ENCODE assay signal across 29 mouse cellular contexts in the genomic region with DNA sequence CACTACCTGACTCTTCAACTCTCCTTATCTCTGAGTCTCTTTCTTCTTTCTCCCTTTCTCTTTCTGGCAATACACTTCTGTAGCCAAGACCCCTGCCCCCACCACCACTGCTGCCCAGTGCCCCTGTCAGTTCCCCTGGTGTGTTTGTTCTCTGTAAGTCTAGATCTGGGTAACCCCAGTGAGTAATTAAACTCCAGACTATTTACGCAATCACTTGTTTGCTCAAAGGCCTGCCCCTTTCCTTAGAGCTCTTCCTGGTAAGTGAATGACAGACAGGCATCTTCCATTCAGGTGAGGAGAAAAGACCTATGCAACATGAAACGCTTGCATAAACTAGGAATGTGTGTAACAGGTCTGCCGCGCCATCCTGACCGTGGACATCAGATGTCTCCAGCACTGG.
DNase-seq lines count a peak whose midpoint lies in the region; ATAC-seq and TF ChIP-seq lines count a peak whose summit lies in the region.
"Had no signal": no experiment of that assay in that cellular context is flagged by ENCODE, and none has a peak within 500 bp of the region (broad histone marks: within the 10 kb centered on the region; RNA-seq: fewer than 3 reads in every experiment).

No protein-coding gene starts in this region.

- H3K4me2 ChIP-seq in intestine, embryonic 15.5 days (replicated peaks): no peak overlapping the region
- H3K4me2 ChIP-seq in intestine, postnatal 0 days (replicated peaks; ENCODE audit: low read depth): no peak overlapping the region
- H3K4me2 ChIP-seq: embryonic facial prominence, embryonic 13.5 days; forebrain, embryonic 12.5 days; forebrain, embryonic 15.5 days; heart, embryonic 12.5 days; heart, embryonic 15.5 days; hindbrain, embryonic 14.5 days had no signal

- no peaks in the 10 kb centered on the region for H3K27me3 ChIP-seq in intestine, embryonic 15.5 days (replicated peaks)
- H3K27me3 ChIP-seq in intestine, postnatal 0 days (replicated peaks; ENCODE audit: control insufficient read depth, insufficient read depth, low read length): no peaks in the 10 kb centered on the region
- H3K27me3 ChIP-seq: embryonic facial prominence, embryonic 13.5 days; forebrain, embryonic 12.5 days; forebrain, embryonic 15.5 days; heart, embryonic 12.5 days; heart, embryonic 15.5 days had no signal

- no peak overlapping the region for H3K9ac ChIP-seq in intestine, embryonic 15.5 days
- H3K9ac ChIP-seq in intestine, postnatal 0 days (ENCODE audit: low read depth, low read length): no peak overlapping the region
- H3K9ac ChIP-seq: embryonic facial prominence, embryonic 13.5 days; forebrain, embryonic 12.5 days; forebrain, embryonic 15.5 days; heart, embryonic 12.5 days; heart, embryonic 15.5 days; hindbrain, embryonic 14.5 days had no signal

- H3K36me3 ChIP-seq in intestine, embryonic 15.5 days: no peaks in the 10 kb centered on the region
- H3K36me3 ChIP-seq in intestine, postnatal 0 days (ENCODE audit: control insufficient read depth, insufficient read depth): no peaks in the 10 kb centered on the region
- H3K36me3 ChIP-seq: embryonic facial prominence, embryonic 10.5 days; embryonic facial prominence, embryonic 13.5 days; forebrain, embryonic 12.5 days; forebrain, embryonic 15.5 days; heart, embryonic 12.5 days; heart, embryonic 15.5 days had no signal

- H3K9me3 ChIP-seq in intestine, embryonic 15.5 days: no peaks in the 10 kb centered on the region
- H3K9me3 ChIP-seq in intestine, postnatal 0 days (ENCODE audit: control insufficient read depth): no peaks in the 10 kb centered on the region
- H3K9me3 ChIP-seq: embryonic facial prominence, embryonic 10.5 days; embryonic facial prominence, embryonic 13.5 days; forebrain, embryonic 12.5 days; forebrain, embryonic 15.5 days; heart, embryonic 12.5 days; heart, embryonic 15.5 days had no signal

- DNase-seq in lung, postnatal 36 days: peak; percentile 9
- DNase-seq in lung, postnatal 10 days: no peak
- no peak for DNase-seq in adrenal gland, postnatal 25 days
- DNase-seq: adrenal gland, adult 2 months; adrenal gland, postnatal 14 days; cerebellum, adult 11-12 months; cerebellum, adult 8-10 months; cerebellum, postnatal 10 days; cerebellum, postnatal 36 days; embryo, embryonic 11 days; gastrocnemius, postnatal 10 days; gastrocnemius, postnatal 36 days; heart, adult 18-20 months; heart, postnatal 14 days; heart, postnatal 4 days had no signal

- peak; percentile 65 for ATAC-seq in intestine, embryonic 15.5 days
- no peak for ATAC-seq in intestine, postnatal 0 days
- ATAC-seq in megakaryocyte progenitor cell, adult 5-6 weeks (replicated peaks; ENCODE audit: poor library complexity): peak; percentile 37
- ATAC-seq: CD4-positive, CD25-positive, alpha-beta regulatory T cell, adult 4 months; forebrain, embryonic 15.5 days; hindbrain, postnatal 0 days; inflammation-experienced regulatory T-cells, adult 6 months had no signal

- H3K4me1 ChIP-seq in intestine, embryonic 15.5 days (replicated peaks): no peaks in the 10 kb centered on the region
- no peaks in the 10 kb centered on the region for H3K4me1 ChIP-seq in intestine, postnatal 0 days (replicated peaks; ENCODE audit: control insufficient read depth, insufficient read depth, low read length)
- H3K4me1 ChIP-seq: forebrain, embryonic 12.5 days; forebrain, embryonic 15.5 days; heart, embryonic 12.5 days; heart, embryonic 15.5 days had no signal

- no peak overlapping the region for H3K4me3 ChIP-seq in intestine, embryonic 15.5 days (replicated peaks)
- no peak overlapping the region for H3K4me3 ChIP-seq in intestine, postnatal 0 days (ENCODE audit: low read depth, low read length)
- H3K4me3 ChIP-seq: embryonic facial prominence, embryonic 10.5 days; embryonic facial prominence, embryonic 13.5 days; erythroblast, embryonic 14.5 days; forebrain, embryonic 12.5 days; forebrain, embryonic 15.5 days; heart, embryonic 12.5 days; heart, embryonic 15.5 days had no signal

- TF ChIP-seq CTCF in intestine, postnatal 0 days (IDR thresholded peaks at IDR 0.05; ENCODE audit: low read depth): no peak

- WGBS in intestine, embryonic 15.5 days: 64% methylated on average over 5 of the region's 5 CpGs
- 50% methylated on average over 5 of the region's 5 CpGs for WGBS in intestine, postnatal 0 days

- no peak overlapping the region for H3K27ac ChIP-seq in intestine, embryonic 15.5 days
- H3K27ac ChIP-seq in intestine, postnatal 0 days (ENCODE audit: low read depth, low read length): no peak overlapping the region
- H3K27ac ChIP-seq: embryonic facial prominence, embryonic 10.5 days; embryonic facial prominence, embryonic 13.5 days; forebrain, embryonic 12.5 days; forebrain, embryonic 15.5 days; heart, embryonic 15.5 days; hindbrain, embryonic 14.5 days; hindbrain, postnatal 0 days had no signal
